In the genomic region with DNA sequence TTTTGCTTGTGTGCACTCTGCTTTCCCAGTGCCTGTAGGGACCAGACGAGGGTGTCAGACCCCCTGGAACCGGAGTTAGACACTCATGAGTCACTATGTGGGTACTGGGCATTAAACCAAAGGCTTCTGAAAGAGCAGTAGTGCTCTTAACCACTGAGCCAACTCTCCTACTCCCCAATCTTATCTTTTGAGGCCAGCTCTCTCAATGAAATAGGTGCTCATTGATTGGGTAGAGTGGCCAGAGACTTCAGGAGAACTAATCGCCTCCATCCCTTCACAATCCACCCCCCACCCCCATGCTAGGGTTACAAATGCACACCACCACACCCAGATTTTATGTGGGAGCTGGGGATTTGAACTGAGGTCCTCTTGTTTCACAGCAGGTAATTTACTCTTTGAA, we compare ENCODE assay signal across 26 mouse cellular contexts. TPM values are rescaled to one million over a fixed set of nuclear protein-coding genes. Genes with fewer than 3 reads are reported as not detected.
DNase-seq lines count a peak whose midpoint lies in the region; ATAC-seq and TF ChIP-seq lines count a peak whose summit lies in the region.
"Had no signal": no experiment of that assay in that cellular context is flagged by ENCODE, and none has a peak within 500 bp of the region (broad histone marks: within the 10 kb centered on the region; RNA-seq: fewer than 3 reads in every experiment).

No protein-coding gene starts in this region.

- WGBS in liver, embryonic 12.5 days (ENCODE audit: insufficient replicate concordance) = 32% methylated on average over 3 of the region's 3 CpGs
- WGBS in liver, postnatal 0 days (ENCODE audit: insufficient replicate concordance) = 40% methylated on average over 3 of the region's 3 CpGs
- 25% methylated on average over 3 of the region's 3 CpGs for WGBS in liver, embryonic 13.5 days (ENCODE audit: insufficient replicate concordance)
- 84% methylated on average over 3 of the region's 3 CpGs for WGBS in hindbrain, embryonic 13.5 days
- WGBS in cerebellum, adult 2 months = 75% methylated on average over 3 of the region's 3 CpGs
- WGBS in thymus, adult 2 months = 88% methylated on average over 3 of the region's 3 CpGs

- H3K9me3 ChIP-seq in liver, embryonic 12.5 days (replicated peaks) = no peaks in the 10 kb centered on the region
- no peaks in the 10 kb centered on the region for H3K9me3 ChIP-seq in liver, postnatal 0 days (ENCODE audit: low read length)
- H3K9me3 ChIP-seq in liver, embryonic 13.5 days (replicated peaks) = no peaks in the 10 kb centered on the region
- no peaks in the 10 kb centered on the region for H3K9me3 ChIP-seq in hindbrain, embryonic 13.5 days
- H3K9me3 ChIP-seq: embryonic facial prominence, embryonic 13.5 days; embryonic facial prominence, embryonic 15.5 days; forebrain, embryonic 10.5 days; forebrain, embryonic 12.5 days had no signal

- DNase-seq in liver, postnatal 0 days = no peak
- no peak for DNase-seq in liver, embryonic 13.5 days
- DNase-seq in cerebellum, adult 2 months = no peak
- no peak for DNase-seq in thymus, adult 2 months
- DNase-seq: adrenal gland, adult 8-10 months; adrenal gland, postnatal 14 days; adrenal gland, postnatal 36 days; cerebellum, adult 11-12 months; cerebellum, adult 8-10 months; cerebellum, adult 9-11 months; cerebellum, postnatal 14 days; cerebellum, postnatal 36 days; embryo, embryonic 11 days had no signal

- H3K27ac ChIP-seq in liver, embryonic 12.5 days = no peak overlapping the region
- no peak overlapping the region for H3K27ac ChIP-seq in liver, postnatal 0 days (ENCODE audit: low read depth)
- H3K27ac ChIP-seq in liver, embryonic 13.5 days = no peak overlapping the region
- H3K27ac ChIP-seq in hindbrain, embryonic 13.5 days = no peak overlapping the region
- H3K27ac ChIP-seq in cerebellum, adult 2 months (ENCODE audit: insufficient read depth, low read length) = no peak overlapping the region
- H3K27ac ChIP-seq in thymus, adult 2 months (ENCODE audit: control insufficient read depth, insufficient read depth, low read length) = no peak overlapping the region
- H3K27ac ChIP-seq: embryonic facial prominence, embryonic 13.5 days; embryonic facial prominence, embryonic 15.5 days; forebrain, embryonic 10.5 days; forebrain, embryonic 12.5 days had no signal

- no peak for TF ChIP-seq EP300 in liver, postnatal 0 days (IDR thresholded peaks at IDR 0.05; ENCODE audit: low read depth)

- peak; percentile 63 for ATAC-seq in liver, embryonic 12.5 days
- ATAC-seq in liver, postnatal 0 days = no peak
- ATAC-seq in liver, embryonic 13.5 days (ENCODE audit: low read depth) = peak; percentile 48
- peak; percentile 43 for ATAC-seq in megakaryocyte progenitor cell, adult 5-6 weeks (replicated peaks; ENCODE audit: poor library complexity)
- no peak for ATAC-seq in hindbrain, embryonic 13.5 days (ENCODE audit: low FRiP score)
- ATAC-seq: activated CD4-positive, CD25-positive, alpha-beta regulatory T cell, adult 4 months; forebrain, embryonic 14.5 days; forebrain, embryonic 16.5 days; Patski had no signal

- no peak overlapping the region for H3K9ac ChIP-seq in liver, embryonic 12.5 days
- H3K9ac ChIP-seq in liver, postnatal 0 days (replicated peaks) = no peak overlapping the region
- H3K9ac ChIP-seq in liver, embryonic 13.5 days = no peak overlapping the region
- no peak overlapping the region for H3K9ac ChIP-seq in hindbrain, embryonic 13.5 days
- H3K9ac ChIP-seq: embryonic facial prominence, embryonic 13.5 days; embryonic facial prominence, embryonic 15.5 days; forebrain, embryonic 12.5 days had no signal

- TF ChIP-seq CTCF in liver, postnatal 0 days (IDR thresholded peaks at IDR 0.05; ENCODE audit: low read depth) = no peak
- TF ChIP-seq CTCF in cerebellum, adult 2 months (IDR thresholded peaks at IDR 0.05; ENCODE audit: borderline replicate concordance, insufficient read depth, low read depth, low read length) = no peak
- TF ChIP-seq CTCF in thymus, adult 2 months (IDR thresholded peaks at IDR 0.05; ENCODE audit: borderline replicate concordance, control insufficient read depth, extremely low read depth, insufficient read depth, low read length, poor library complexity) = no peak

- TF ChIP-seq POLR2A in cerebellum, adult 2 months (IDR thresholded peaks at IDR 0.05; ENCODE audit: borderline replicate concordance, insufficient read depth, low read length) = no peak
- no peak for TF ChIP-seq POLR2A in thymus, adult 2 months (IDR thresholded peaks at IDR 0.05; ENCODE audit: control insufficient read depth, extremely low read depth, insufficient read depth, low read length, poor library complexity)

- H3K27me3 ChIP-seq in liver, embryonic 12.5 days (replicated peaks) = peaks cover 23% of the 10 kb centered on the region
- peaks cover 19% of the 10 kb centered on the region for H3K27me3 ChIP-seq in liver, postnatal 0 days (ENCODE audit: insufficient read depth, low read length)
- H3K27me3 ChIP-seq in liver, embryonic 13.5 days = peaks cover 22% of the 10 kb centered on the region
- H3K27me3 ChIP-seq in hindbrain, embryonic 13.5 days = no peaks in the 10 kb centered on the region
- no peaks in the 10 kb centered on the region for H3K27me3 ChIP-seq in cerebellum, adult 2 months (ENCODE audit: control insufficient read depth, insufficient read depth, low read length)
- peaks cover 6% of the 10 kb centered on the region for H3K27me3 ChIP-seq in thymus, adult 2 months (ENCODE audit: control insufficient read depth, insufficient read depth, low read length)
- H3K27me3 ChIP-seq: forebrain, embryonic 12.5 days; Patski had no signal

- H3K4me2 ChIP-seq in liver, embryonic 12.5 days = no peak overlapping the region
- H3K4me2 ChIP-seq in liver, postnatal 0 days (ENCODE audit: low read depth, low read length) = no peak overlapping the region
- no peak overlapping the region for H3K4me2 ChIP-seq in liver, embryonic 13.5 days
- H3K4me2 ChIP-seq in hindbrain, embryonic 13.5 days = no peak overlapping the region
- H3K4me2 ChIP-seq: embryonic facial prominence, embryonic 13.5 days; embryonic facial prominence, embryonic 15.5 days; forebrain, embryonic 12.5 days had no signal

- no peaks in the 10 kb centered on the region for H3K36me3 ChIP-seq in liver, embryonic 12.5 days
- H3K36me3 ChIP-seq in liver, postnatal 0 days (replicated peaks; ENCODE audit: insufficient read depth, low read length) = no peaks in the 10 kb centered on the region
- H3K36me3 ChIP-seq in liver, embryonic 13.5 days = no peaks in the 10 kb centered on the region
- H3K36me3 ChIP-seq in hindbrain, embryonic 13.5 days = no peaks in the 10 kb centered on the region
- no peaks in the 10 kb centered on the region for H3K36me3 ChIP-seq in thymus, adult 2 months (ENCODE audit: control insufficient read depth, insufficient read depth, low read length)
- H3K36me3 ChIP-seq: embryonic facial prominence, embryonic 13.5 days; embryonic facial prominence, embryonic 15.5 days; forebrain, embryonic 10.5 days; forebrain, embryonic 12.5 days had no signal

- no peak overlapping the region for H3K4me3 ChIP-seq in liver, embryonic 12.5 days
- H3K4me3 ChIP-seq in liver, postnatal 0 days (ENCODE audit: low read depth, low read length) = no peak overlapping the region
- H3K4me3 ChIP-seq in liver, embryonic 13.5 days (replicated peaks) = no peak overlapping the region
- no peak overlapping the region for H3K4me3 ChIP-seq in hindbrain, embryonic 13.5 days
- no peak overlapping the region for H3K4me3 ChIP-seq in cerebellum, adult 2 months (replicated peaks; ENCODE audit: insufficient read depth, low read depth, low read length)
- no peak overlapping the region for H3K4me3 ChIP-seq in thymus, adult 2 months (ENCODE audit: control insufficient read depth, insufficient read depth, low read length)
- H3K4me3 ChIP-seq: embryonic facial prominence, embryonic 13.5 days; embryonic facial prominence, embryonic 15.5 days; erythroblast, embryonic 14.5 days; forebrain, embryonic 10.5 days; forebrain, embryonic 12.5 days had no signal

- peaks cover 24% of the 10 kb centered on the region for H3K4me1 ChIP-seq in liver, embryonic 12.5 days
- H3K4me1 ChIP-seq in liver, postnatal 0 days (ENCODE audit: insufficient read depth) = peaks cover 8% of the 10 kb centered on the region
- peaks cover 30% of the 10 kb centered on the region for H3K4me1 ChIP-seq in liver, embryonic 13.5 days (replicated peaks)
- H3K4me1 ChIP-seq in hindbrain, embryonic 13.5 days (replicated peaks) = peaks cover 6% of the 10 kb centered on the region
- peaks cover 15% of the 10 kb centered on the region for H3K4me1 ChIP-seq in cerebellum, adult 2 months (ENCODE audit: control insufficient read depth, insufficient read depth, low read length)
- peaks cover 9% of the 10 kb centered on the region for H3K4me1 ChIP-seq in thymus, adult 2 months (replicated peaks; ENCODE audit: control insufficient read depth, insufficient read depth, low read length)

RNA-seq across cellular contexts. Expression of gene Fam131b, which starts 4.3 kb away (rescaled TPM):
- not detected in 2 replicates for polyA plus RNA-seq in liver, embryonic 12.5 days (2016; fragmentation: Nextera tagmentation; extraction: Ambion mirVana)
- not detected in 2 replicates for polyA plus RNA-seq in liver, postnatal 0 days (2015; fragmentation: Nextera tagmentation; extraction: Ambion mirVana)
- 0.05 TPM in 2 replicates for polyA plus RNA-seq in liver, embryonic 13.5 days (2015; fragmentation: Nextera tagmentation; extraction: Ambion mirVana)
- not detected in 2 replicates for total RNA-seq in megakaryocyte progenitor cell, adult 5-6 weeks (2015)
- not detected in 2 replicates for total RNA-seq in megakaryocyte progenitor cell, adult 5-6 weeks (2017)
- 5.8 and 6.7 TPM in 2 replicates for polyA plus RNA-seq in hindbrain, embryonic 13.5 days (2015; fragmentation: Nextera tagmentation; extraction: Ambion mirVana)
- polyA plus RNA-seq in cerebellum, adult 2 months (2012; rRNA removed) = 102 and 117 TPM in 2 replicates
- polyA plus RNA-seq in thymus, adult 2 months (2012; rRNA removed) = 0.17 and 0.24 TPM in 2 replicates
- total RNA-seq: common myeloid progenitor, adult 5-6 weeks had no signal
- polyA plus RNA-seq: activated CD4-positive, CD25-positive, alpha-beta regulatory T cell, adult 4 months; erythroblast, embryonic 14.5 days had no signal

RNA-seq across cellular contexts. Expression of gene Zyx, which starts 20.7 kb away (rescaled TPM):
- 66.3 and 66.5 TPM in 2 replicates for polyA plus RNA-seq in liver, embryonic 12.5 days (2016; fragmentation: Nextera tagmentation; extraction: Ambion mirVana)
- polyA plus RNA-seq in liver, postnatal 0 days (2015; fragmentation: Nextera tagmentation; extraction: Ambion mirVana) = 55.3 and 57.8 TPM in 2 replicates
- 36.5 and 39.7 TPM in 2 replicates for polyA plus RNA-seq in liver, embryonic 13.5 days (2015; fragmentation: Nextera tagmentation; extraction: Ambion mirVana)
- 75.9 and 83.2 TPM in 2 replicates for total RNA-seq in megakaryocyte progenitor cell, adult 5-6 weeks (2015)
- 18.1 and 22.2 TPM in 2 replicates for total RNA-seq in megakaryocyte progenitor cell, adult 5-6 weeks (2017)
- 47.5 and 50.1 TPM in 2 replicates for polyA plus RNA-seq in hindbrain, embryonic 13.5 days (2015; fragmentation: Nextera tagmentation; extraction: Ambion mirVana)
- 123 and 129 TPM in 2 replicates for polyA plus RNA-seq in cerebellum, adult 2 months (2012; rRNA removed)
- 209 and 222 TPM in 2 replicates for polyA plus RNA-seq in thymus, adult 2 months (2012; rRNA removed)

RNA-seq across cellular contexts. Expression of gene Clcn1, which starts 42.3 kb away (rescaled TPM):
- 0.12 TPM in 1 of 2 replicates, not detected in the other for polyA plus RNA-seq in liver, embryonic 12.5 days (2016; fragmentation: Nextera tagmentation; extraction: Ambion mirVana)
- polyA plus RNA-seq in liver, postnatal 0 days (2015; fragmentation: Nextera tagmentation; extraction: Ambion mirVana) = 0.09 TPM in 1 of 2 replicates, not detected in the other
- 0.08 TPM in 1 of 2 replicates, not detected in the other for polyA plus RNA-seq in liver, embryonic 13.5 days (2015; fragmentation: Nextera tagmentation; extraction: Ambion mirVana)
- 0.12 TPM in 1 of 2 replicates, not detected in the other for total RNA-seq in megakaryocyte progenitor cell, adult 5-6 weeks (2015)
- not detected in 2 replicates for total RNA-seq in megakaryocyte progenitor cell, adult 5-6 weeks (2017)
- 1.5 and 1.6 TPM in 2 replicates for polyA plus RNA-seq in hindbrain, embryonic 13.5 days (2015; fragmentation: Nextera tagmentation; extraction: Ambion mirVana)
- polyA plus RNA-seq in cerebellum, adult 2 months (2012; rRNA removed) = 11.5 and 13.4 TPM in 2 replicates
- polyA plus RNA-seq in thymus, adult 2 months (2012; rRNA removed) = 0.66 and 1.00 TPM in 2 replicates
- total RNA-seq: adrenal gland, postnatal 14 days; common myeloid progenitor, adult 5-6 weeks had no signal
- polyA plus RNA-seq: activated CD4-positive, CD25-positive, alpha-beta regulatory T cell, adult 4 months; erythroblast, embryonic 14.5 days had no signal

RNA-seq across cellular contexts. Expression of gene Epha1, which starts 44.3 kb away (rescaled TPM):
- 2.6 and 3.4 TPM in 2 replicates for polyA plus RNA-seq in liver, embryonic 12.5 days (2016; fragmentation: Nextera tagmentation; extraction: Ambion mirVana)
- 16.8 and 18.7 TPM in 2 replicates for polyA plus RNA-seq in liver, postnatal 0 days (2015; fragmentation: Nextera tagmentation; extraction: Ambion mirVana)
- polyA plus RNA-seq in liver, embryonic 13.5 days (2015; fragmentation: Nextera tagmentation; extraction: Ambion mirVana) = 2.7 and 2.9 TPM in 2 replicates
- 0.07 TPM in 1 of 2 replicates, not detected in the other for total RNA-seq in megakaryocyte progenitor cell, adult 5-6 weeks (2015)
- total RNA-seq in megakaryocyte progenitor cell, adult 5-6 weeks (2017) = not detected in 2 replicates
- polyA plus RNA-seq in hindbrain, embryonic 13.5 days (2015; fragmentation: Nextera tagmentation; extraction: Ambion mirVana) = 0.31 and 0.68 TPM in 2 replicates
- polyA plus RNA-seq in cerebellum, adult 2 months (2012; rRNA removed) = 0.43 and 0.46 TPM in 2 replicates
- 3.6 and 4.7 TPM in 2 replicates for polyA plus RNA-seq in thymus, adult 2 months (2012; rRNA removed)
- total RNA-seq: common myeloid progenitor, adult 5-6 weeks had no signal

Comparison
In these comparisons a context has a peak if more than half of its experiments do, and no peak if none do; other contexts are left out.
1. ATAC-seq: peak in liver, embryonic 12.5 days (single experiment), liver, embryonic 13.5 days (single experiment) and megakaryocyte progenitor cell, adult 5-6 weeks (single experiment); none in liver, postnatal 0 days (single experiment) and hindbrain, embryonic 13.5 days (single experiment).
2. RNA of gene Fam131b, which starts 4.3 kb away (polyA plus RNA-seq): 102 to 117 TPM in cerebellum, adult 2 months; 5.8 to 6.7 TPM in hindbrain, embryonic 13.5 days, 0.17 to 0.24 TPM in thymus, adult 2 months, 0.05 TPM in liver, embryonic 13.5 days, not detected in liver, embryonic 12.5 days and not detected in liver, postnatal 0 days; every median in the first group is over 10 times any median in the second.